Mouse (Mus musculus) urinary bladder, adult 2 months (tissue): ENCODE measurements around the gene Wdsub1. TPM values are rescaled to one million over a fixed set of nuclear protein-coding genes. Genes with fewer than 3 reads are reported as not detected.

Source experiments
- DNase-seq: peaks from one replicate; pipeline ENCODE4 v3.0.0; 2022; ENCODE audit warnings: low spot score
- polyA plus RNA-seq: library from polyadenylated mRNA; depleted of rRNA; stranded (reverse); fragments of >200 nt; gene quantifications from 2 replicates; pipeline ENCODE4 v1.2.3, GENCODE M21; 2012

The Wdsub1 gene
- polyA plus RNA-seq, 1 experiment = 82.0 TPM

DNA sequence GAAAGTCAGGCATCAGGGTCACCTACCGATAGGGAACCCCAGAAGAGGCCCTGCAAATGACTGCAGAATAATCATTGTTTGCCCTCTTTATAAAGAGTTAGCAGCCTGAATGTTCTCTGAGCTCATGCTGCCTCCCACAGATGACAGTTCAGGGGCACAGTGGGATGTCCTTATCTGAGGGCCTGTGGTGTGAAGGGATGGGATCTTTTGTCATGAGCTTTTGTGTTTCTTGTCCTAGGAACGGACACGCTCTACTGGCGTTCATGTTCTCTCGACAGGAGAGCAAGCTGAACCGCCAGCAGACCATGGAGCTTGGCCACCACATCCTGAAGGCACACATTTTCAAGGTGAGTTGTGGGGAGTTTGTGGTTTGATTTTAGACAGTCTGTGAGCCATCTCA, 76.4 kb downstream of the Wdsub1 start:
- DNase-seq = no peak

DNA sequence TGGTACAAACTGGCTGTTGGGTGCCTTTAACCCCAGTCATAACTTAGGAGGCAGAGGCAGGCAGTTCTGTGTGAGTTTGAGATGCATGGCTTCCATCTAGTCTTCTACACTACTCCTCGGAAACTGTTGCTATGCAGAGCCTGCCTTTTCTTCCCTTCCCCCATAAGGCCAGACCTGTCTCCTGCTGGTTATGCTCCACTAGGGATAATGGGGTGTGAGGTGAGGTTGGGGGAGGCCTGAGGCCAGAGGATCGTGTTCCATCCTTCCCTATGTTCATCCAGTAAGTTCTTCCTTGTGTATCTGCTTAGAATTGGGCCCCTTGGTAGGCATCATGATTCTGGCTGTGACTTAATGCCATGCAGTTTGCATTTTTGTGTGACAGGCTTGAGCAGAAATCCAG, 76.8 kb downstream of the Wdsub1 start:
- DNase-seq = no peak

DNA sequence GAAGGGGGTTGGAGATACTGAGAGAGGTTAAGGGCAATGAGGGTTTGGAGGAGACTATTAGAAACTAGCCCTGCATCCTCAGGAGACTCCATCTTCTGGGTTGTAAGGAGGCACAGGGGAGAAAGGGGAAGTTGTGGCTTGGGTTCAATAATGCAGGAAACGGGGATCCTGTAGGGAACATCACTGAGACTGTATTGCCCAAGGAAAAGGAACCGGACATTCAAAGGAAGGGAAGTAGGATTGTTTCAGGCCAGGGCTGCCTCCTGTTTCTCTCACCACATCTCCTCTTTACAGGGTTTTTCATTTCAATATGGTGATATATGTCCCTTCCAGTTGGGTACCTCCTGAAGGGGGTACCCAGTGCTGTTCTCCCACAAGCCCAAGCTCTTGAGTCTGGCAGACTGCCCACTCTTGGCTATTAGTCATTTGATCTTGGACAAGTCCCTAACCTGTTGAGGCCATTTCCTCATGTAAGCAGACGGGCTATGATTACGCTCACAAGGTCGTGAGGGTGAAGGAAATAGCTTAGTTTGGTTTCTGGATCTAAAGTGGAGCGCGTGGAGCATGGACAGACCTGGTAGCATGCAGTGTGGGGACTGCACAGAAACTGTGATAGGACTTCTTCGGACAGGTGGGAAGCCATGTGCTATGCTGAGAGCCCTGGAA, 79.5 kb downstream of the Wdsub1 start:
- DNase-seq = no peak
